Mouse (Mus musculus): ENCODE results near the gene Ube2c. TPM values are rescaled to one million over a fixed set of nuclear protein-coding genes. Genes with fewer than 3 reads are reported as not detected.

Ube2c gene
- polyA plus RNA-seq, 1 experiment = 2.0 TPM

DNA sequence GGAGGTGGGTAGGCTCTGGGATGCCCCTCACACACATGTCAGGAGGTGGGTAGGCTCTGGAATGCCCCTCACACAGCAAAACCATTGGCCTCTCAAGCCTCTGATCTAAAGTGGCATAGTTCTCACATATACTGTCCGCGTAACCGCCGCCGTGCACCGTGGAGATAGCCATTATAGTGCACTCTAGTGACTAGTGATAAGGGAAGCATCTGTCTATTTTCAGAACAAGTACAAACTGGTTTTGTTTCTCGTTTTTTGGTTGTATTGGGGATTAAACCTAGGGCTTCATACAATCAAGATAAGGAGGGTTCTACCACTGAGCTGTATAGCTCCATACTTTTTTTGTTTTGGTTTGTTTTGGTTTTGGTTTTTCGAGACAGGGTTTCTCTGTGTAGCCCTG is 46.1 kb downstream of the Ube2c start:
- DNase-seq (ENCODE audit: extremely low spot score in 1 of 2, low spot score in 1 of 2) = no peak

- no peak for DNase-seq (ENCODE audit: extremely low spot score in 1 of 2, low spot score in 1 of 2)
Measured at GRCm38 (mm10) chr2:164817206-164817605, 47.5 kb downstream of the Ube2c start.

DNA sequence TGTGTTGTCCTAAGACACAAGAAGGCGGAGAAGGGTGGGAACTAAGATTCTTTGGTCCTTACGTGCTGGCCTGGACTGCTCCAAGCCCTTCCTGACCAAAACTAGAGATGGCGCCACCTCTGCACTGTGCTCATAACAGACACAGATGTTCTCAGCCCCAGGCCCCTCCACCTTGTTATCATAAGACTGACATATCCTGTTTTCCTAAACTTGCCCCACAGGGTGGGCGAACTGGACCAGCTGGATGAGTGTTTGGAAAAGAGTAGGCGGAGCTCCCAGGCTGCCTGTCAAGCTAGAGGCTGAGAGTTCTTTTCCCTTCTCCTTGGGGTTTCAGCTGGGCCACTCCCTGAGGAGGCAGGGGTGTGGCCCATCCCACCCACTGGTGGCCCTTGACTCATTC is 48.0 kb downstream of the Ube2c start:
- DNase-seq (ENCODE audit: extremely low spot score in 1 of 2, low spot score in 1 of 2) = no peak

GRCm38 (mm10) chr2:164821060-164821459 is 51.4 kb downstream of the Ube2c start:
- DNase-seq (ENCODE audit: extremely low spot score in 1 of 2, low spot score in 1 of 2) = no peak

GRCm38 (mm10) chr2:164822636-164823165 is 53.0 kb downstream of the Ube2c start, which contains the start of gene Zswim1:
TSS of gene Zswim1 (plus strand) at chr2:164822686.
- peak; percentile 98 to 100 for DNase-seq (ENCODE audit: extremely low spot score in 1 of 2, low spot score in 1 of 2)

DNA sequence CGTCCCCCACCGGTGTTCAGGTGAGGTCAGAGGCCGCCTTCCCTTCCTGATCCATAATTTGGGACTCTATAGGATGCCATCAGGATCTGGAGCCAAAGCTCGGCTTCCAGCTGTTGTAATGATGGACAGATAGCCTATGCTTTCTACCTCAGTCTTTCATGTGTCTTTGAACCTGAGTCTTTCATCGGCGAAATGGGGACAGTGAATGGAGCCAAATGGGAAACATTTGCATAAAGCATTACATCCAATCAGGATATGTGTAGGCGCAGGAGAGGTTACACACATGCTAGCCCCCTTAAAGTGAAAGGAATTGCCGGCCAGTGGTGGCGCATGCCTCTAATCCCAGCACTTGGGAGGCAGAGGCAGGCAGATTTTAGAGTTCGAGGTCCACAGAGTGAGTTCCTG is 53.5 kb downstream of the Ube2c start:
- DNase-seq (ENCODE audit: extremely low spot score in 1 of 2, low spot score in 1 of 2) = peak in 1 of 2 experiments; percentile 65

GRCm38 (mm10) chr2:164823969-164824368 is 54.3 kb downstream of the Ube2c start:
- DNase-seq (ENCODE audit: extremely low spot score in 1 of 2, low spot score in 1 of 2) = no peak

GRCm38 (mm10) chr2:164825521-164825920 is 55.8 kb downstream of the Ube2c start:
- DNase-seq (ENCODE audit: extremely low spot score in 1 of 2, low spot score in 1 of 2) = no peak

GRCm38 (mm10) chr2:164827146-164827850 is 57.6 kb downstream of the Ube2c start:
- no peak for DNase-seq (ENCODE audit: extremely low spot score in 1 of 2, low spot score in 1 of 2)

Other genes with a start within 250 kb of the Ube2c start
- gene Wfdc2, start 207.5 kb upstream of the Ube2c start, polyA plus RNA-seq (2012; rRNA removed) = 0.76 and 1.2 TPM in 2 replicates
- not detected in 2 replicates for gene Spint3, start 196.4 kb upstream of the Ube2c start, polyA plus RNA-seq (2012; rRNA removed)
- gene Wfdc6a, start 184.5 kb upstream of the Ube2c start, polyA plus RNA-seq (2012; rRNA removed) = 0.12 TPM in 1 of 2 replicates, not detected in the other
- not detected in 2 replicates for gene Eppin, start 176.3 kb upstream of the Ube2c start, polyA plus RNA-seq (2012; rRNA removed)
- gene Wfdc6b, start 156.4 kb upstream of the Ube2c start, polyA plus RNA-seq (2012; rRNA removed) = not detected in 2 replicates
- gene Wfdc8, start 156.3 kb upstream of the Ube2c start, polyA plus RNA-seq (2012; rRNA removed) = not detected in 2 replicates
- gene Wfdc16, start 131.1 kb upstream of the Ube2c start, polyA plus RNA-seq (2012; rRNA removed) = not detected in 2 replicates
- gene Wfdc10, start 113.9 kb upstream of the Ube2c start, polyA plus RNA-seq (2012; rRNA removed) = not detected in 2 replicates
- gene Wfdc9, start 113.3 kb upstream of the Ube2c start, polyA plus RNA-seq (2012; rRNA removed) = not detected in 2 replicates
- gene Wfdc11, start 95.8 kb upstream of the Ube2c start, polyA plus RNA-seq (2012; rRNA removed) = not detected in 2 replicates
- gene Wfdc13, start 84.8 kb upstream of the Ube2c start, polyA plus RNA-seq (2012; rRNA removed) = not detected in 2 replicates
- not detected in 2 replicates for gene Spint4, start 71.4 kb upstream of the Ube2c start, polyA plus RNA-seq (2012; rRNA removed)
- gene Spint5, start 54.6 kb upstream of the Ube2c start, polyA plus RNA-seq (2012; rRNA removed) = not detected in 2 replicates
- gene Wfdc3, start 24.0 kb upstream of the Ube2c start, polyA plus RNA-seq (2012; rRNA removed) = 2.4 and 3.3 TPM in 2 replicates
- 44.3 and 46.4 TPM in 2 replicates for gene Dnttip1, start 23.9 kb upstream of the Ube2c start, polyA plus RNA-seq (2012; rRNA removed)
- 0.96 and 3.9 TPM in 2 replicates for gene Tnnc2, start 10.1 kb downstream of the Ube2c start, polyA plus RNA-seq (2012; rRNA removed)
- 59.9 and 60.9 TPM in 2 replicates for gene Snx21, start 15.9 kb downstream of the Ube2c start, polyA plus RNA-seq (2012; rRNA removed)
- gene Acot8, start 35.0 kb downstream of the Ube2c start, polyA plus RNA-seq (2012; rRNA removed) = 29.4 and 35.0 TPM in 2 replicates
- 7.7 and 7.9 TPM in 2 replicates for gene Zswim3, start 35.2 kb downstream of the Ube2c start, polyA plus RNA-seq (2012; rRNA removed)
- 18.5 and 19.3 TPM in 2 replicates for gene Zswim1, start 52.8 kb downstream of the Ube2c start, polyA plus RNA-seq (2012; rRNA removed)
- gene Spata25, start 58.6 kb downstream of the Ube2c start, polyA plus RNA-seq (2012; rRNA removed) = 0.69 TPM in 1 of 2 replicates, not detected in the other
- gene Ctsa, start 63.0 kb downstream of the Ube2c start, polyA plus RNA-seq (2012; rRNA removed) = 177 and 194 TPM in 2 replicates
- 6.6 and 6.9 TPM in 2 replicates for gene Neurl2, start 63.6 kb downstream of the Ube2c start, polyA plus RNA-seq (2012; rRNA removed)
- 154 and 170 TPM in 2 replicates for gene Pltp, start 87.8 kb downstream of the Ube2c start, polyA plus RNA-seq (2012; rRNA removed)
- 47.4 and 47.7 TPM in 2 replicates for gene Pcif1, start 109.4 kb downstream of the Ube2c start, polyA plus RNA-seq (2012; rRNA removed)
- gene Zfp335, start 141.9 kb downstream of the Ube2c start, polyA plus RNA-seq (2012; rRNA removed) = 31.6 and 34.6 TPM in 2 replicates
- gene Mmp9, start 170.9 kb downstream of the Ube2c start, polyA plus RNA-seq (2012; rRNA removed) = 1.2 and 1.3 TPM in 2 replicates
- 345 and 356 TPM in 2 replicates for gene Slc12a5, start 190.9 kb downstream of the Ube2c start, polyA plus RNA-seq (2012; rRNA removed)